Mouse (Mus musculus): ENCODE data around the gene Zbtb14. TPM values are rescaled to one million over a fixed set of nuclear protein-coding genes. Genes with fewer than 3 reads are reported as not detected.

Gene Zbtb14
- 9.8 and 13.3 TPM in 2 replicates for polyA plus RNA-seq (2015; fragmentation: Nextera tagmentation; extraction: Ambion mirVana)

- Histone ChIP-seq H3K4me2 (peak within 1 kb of the TSS; percentile 93), H3K4me1 (replicated peaks) (peaks cover 19% of the 10 kb centered on the region), H3K36me3 (peaks cover 17% of the 10 kb centered on the region), H3K9me3 (replicated peaks) (no peaks in the 10 kb centered on the region), H3K27ac (peak within 1 kb of the TSS; percentile 95), H3K27me3 (no peaks in the 10 kb centered on the region), H3K9ac (peak within 1 kb of the TSS; percentile 96), H3K4me3 (replicated peaks) (peak within 1 kb of the TSS; percentile 88)
- DNase-seq = peak; percentile 87
- WGBS (ENCODE audit: insufficient replicate concordance) = under 1% methylated on average over 52 of the region's 72 CpGs
- peak; percentile 88 for ATAC-seq (ENCODE audit: low read depth)
These were observed at the start of gene Zbtb14 for GRCm38 (mm10) chr17:69382511-69383100. Gene Zbtb14 (plus strand): TSS chr17:69383050.

GRCm38 (mm10) chr17:69346056-69346455 is 36.8 kb upstream of the Zbtb14 start:
- Histone ChIP-seq H3K9ac (no peak overlapping the region), H3K36me3 (no peaks in the 10 kb centered on the region), H3K27ac (no peak overlapping the region), H3K9me3 (replicated peaks) (no peaks in the 10 kb centered on the region), H3K4me2 (no peak overlapping the region), H3K4me1 (replicated peaks) (no peaks in the 10 kb centered on the region), H3K27me3 (no peaks in the 10 kb centered on the region), H3K4me3 (replicated peaks) (no peak overlapping the region)
- ATAC-seq (ENCODE audit: low read depth) (no peak), DNase-seq (peak; percentile 1)
- 62% methylated on average over 7 of the region's 7 CpGs for WGBS (ENCODE audit: insufficient replicate concordance)

- Histone ChIP-seq H3K4me1 (replicated peaks) (no peaks in the 10 kb centered on the region), H3K36me3 (no peaks in the 10 kb centered on the region), H3K9ac (no peak overlapping the region), H3K4me3 (replicated peaks) (no peak overlapping the region), H3K9me3 (replicated peaks) (no peaks in the 10 kb centered on the region), H3K4me2 (no peak overlapping the region), H3K27ac (no peak overlapping the region), H3K27me3 (no peaks in the 10 kb centered on the region)
- no peak for DNase-seq
- whole genome bisulfite sequencing (ENCODE audit: insufficient replicate concordance) = 9% methylated on average over 8 of the region's 8 CpGs
- no peak for ATAC-seq (ENCODE audit: low read depth)
These were observed 33.8 kb upstream of the Zbtb14 start for GRCm38 (mm10) chr17:69349014-69349531.

DNA sequence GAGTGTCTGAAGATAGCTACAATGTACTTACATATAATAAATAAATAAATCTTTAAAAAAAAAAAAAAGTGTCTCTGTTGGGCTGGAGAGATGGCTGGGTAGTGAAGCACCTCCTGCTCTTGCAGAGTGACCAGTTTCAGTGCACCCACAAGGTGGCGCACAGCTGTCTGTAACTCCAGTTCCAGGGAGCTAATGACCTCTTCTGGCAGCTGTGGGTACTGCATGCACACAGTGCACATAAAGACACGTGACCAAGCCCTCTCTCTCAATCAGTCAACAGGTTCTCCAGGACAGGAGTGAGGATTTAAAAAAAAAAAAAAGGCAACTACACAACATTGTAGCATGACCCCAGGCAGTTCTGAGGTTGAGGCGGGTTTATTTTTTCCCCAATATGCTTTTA is 17.8 kb upstream of the Zbtb14 start:
- Histone ChIP-seq H3K4me1 (replicated peaks) (no peaks in the 10 kb centered on the region), H3K27ac (no peak overlapping the region), H3K9me3 (replicated peaks) (no peaks in the 10 kb centered on the region), H3K36me3 (no peaks in the 10 kb centered on the region), H3K27me3 (no peaks in the 10 kb centered on the region), H3K4me2 (no peak overlapping the region), H3K9ac (no peak overlapping the region), H3K4me3 (replicated peaks) (no peak overlapping the region)
- WGBS (ENCODE audit: insufficient replicate concordance) = 75% methylated on average over 3 of the region's 3 CpGs
- ATAC-seq (ENCODE audit: low read depth) (no peak), DNase-seq (peak; percentile 39)

DNA sequence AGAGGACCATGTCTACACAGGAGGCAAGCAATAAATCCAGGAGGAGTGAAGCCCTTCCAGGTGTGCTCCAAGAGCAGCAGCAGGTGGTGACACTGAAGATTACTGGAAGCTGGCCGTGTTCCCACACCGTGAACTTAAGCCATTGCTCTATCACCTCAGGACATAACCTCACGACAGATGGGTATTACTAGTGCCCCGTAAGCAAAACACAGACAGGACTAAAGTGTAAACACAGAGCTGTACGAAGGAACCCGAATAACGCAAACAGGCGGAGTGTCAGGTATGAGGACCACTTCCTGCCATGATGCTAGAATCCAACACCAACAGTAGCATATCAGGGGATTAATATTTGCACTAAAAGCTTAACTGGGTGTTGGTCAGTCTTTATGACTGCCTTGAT is 2.0 kb upstream of the Zbtb14 start:
- 84% methylated on average over 8 of the region's 8 CpGs for WGBS (ENCODE audit: insufficient replicate concordance)
- H3K27me3 ChIP-seq = no peaks in the 10 kb centered on the region
- no peaks in the 10 kb centered on the region for H3K9me3 ChIP-seq (replicated peaks)
- no peak overlapping the region for H3K9ac ChIP-seq
- H3K4me1 ChIP-seq (replicated peaks) = peaks cover 19% of the 10 kb centered on the region
- peaks cover 1% of the 10 kb centered on the region for H3K36me3 ChIP-seq
- H3K4me3 ChIP-seq (replicated peaks) = no peak overlapping the region
- no peak for ATAC-seq (ENCODE audit: low read depth)
- no peak overlapping the region for H3K27ac ChIP-seq
- H3K4me2 ChIP-seq = no peak overlapping the region
- DNase-seq = no peak

DNA sequence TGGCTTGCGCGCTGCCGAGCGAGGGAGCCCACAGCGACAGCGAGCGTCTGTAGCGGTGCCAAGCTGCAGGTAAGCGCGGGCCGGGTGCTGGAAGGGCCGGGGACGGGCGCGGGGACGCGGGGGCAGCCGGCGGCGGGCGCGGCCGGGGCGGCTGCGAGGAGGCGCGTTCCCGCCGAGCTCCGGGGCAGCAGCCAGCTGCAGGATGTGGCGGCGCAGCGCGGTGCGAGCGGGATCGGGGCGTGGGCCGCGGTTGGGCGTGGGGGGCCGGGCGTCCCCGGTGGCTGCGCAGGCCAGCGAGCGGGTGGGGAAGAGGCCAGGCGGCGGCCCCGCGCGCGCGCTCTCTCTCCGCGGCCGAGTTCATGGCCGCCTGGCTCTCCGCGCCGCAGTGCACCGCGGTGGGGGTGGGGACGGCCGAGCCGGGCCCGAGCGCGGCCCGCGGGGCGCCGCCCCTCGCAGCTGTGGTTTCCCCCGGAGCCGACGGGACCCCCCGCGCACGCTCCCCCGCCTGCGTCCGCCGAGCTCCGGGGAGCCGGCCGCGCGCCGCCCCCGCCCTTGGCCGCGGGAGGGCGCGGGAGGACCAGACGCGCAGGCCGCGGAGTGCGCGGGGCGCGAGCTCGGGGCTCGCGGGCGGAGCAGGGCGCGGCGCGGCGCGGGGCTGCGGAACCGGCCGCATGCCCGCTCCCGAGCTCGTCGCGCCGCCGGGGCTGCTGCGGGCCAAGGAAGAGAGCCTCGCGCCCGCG is 521 bp downstream of the Zbtb14 start:
- H3K27me3 ChIP-seq = no peaks in the 10 kb centered on the region
- H3K4me3 ChIP-seq (replicated peaks) = peak overlapping the region; percentile 88
- peak overlapping the region; percentile 93 for H3K4me2 ChIP-seq
- no peaks in the 10 kb centered on the region for H3K9me3 ChIP-seq (replicated peaks)
- peaks cover 25% of the 10 kb centered on the region for H3K36me3 ChIP-seq
- peaks cover 19% of the 10 kb centered on the region for H3K4me1 ChIP-seq (replicated peaks)
- under 1% methylated on average over 91 of the region's 128 CpGs for WGBS (ENCODE audit: insufficient replicate concordance)
- peak; percentile 71 for DNase-seq
- ATAC-seq (ENCODE audit: low read depth) = peak; percentile 71
- H3K27ac ChIP-seq = peak overlapping the region; percentile 95
- H3K9ac ChIP-seq = peak overlapping the region; percentile 96

GRCm38 (mm10) chr17:69383941-69384665 is 1.3 kb downstream of the Zbtb14 start:
- Histone ChIP-seq H3K4me2 (peak overlapping the region; percentile 93), H3K27me3 (no peaks in the 10 kb centered on the region), H3K36me3 (peaks cover 26% of the 10 kb centered on the region), H3K4me1 (replicated peaks) (peaks cover 19% of the 10 kb centered on the region), H3K4me3 (replicated peaks) (peak overlapping the region; percentile 88), H3K27ac (peak overlapping the region; percentile 95), H3K9me3 (replicated peaks) (no peaks in the 10 kb centered on the region), H3K9ac (peak overlapping the region; percentile 96)
- ATAC-seq (ENCODE audit: low read depth) (peak; percentile 6; the same call in 1 of the 2 replicates), DNase-seq (peak; percentile 38)
- under 1% methylated on average over 37 of the region's 37 CpGs for WGBS (ENCODE audit: insufficient replicate concordance)

GRCm38 (mm10) chr17:69396147-69397033 is 13.5 kb downstream of the Zbtb14 start:
- H3K9ac ChIP-seq = peak overlapping the region; percentile 67
- peak overlapping the region; percentile 71 for H3K4me2 ChIP-seq
- peaks cover 3% of the 10 kb centered on the region; the same call in 1 of the 2 replicates for H3K36me3 ChIP-seq
- peak overlapping the region; percentile 49 for H3K4me3 ChIP-seq (replicated peaks)
- peak overlapping the region; percentile 83 for H3K27ac ChIP-seq
- H3K9me3 ChIP-seq (replicated peaks) = no peaks in the 10 kb centered on the region
- H3K27me3 ChIP-seq = no peaks in the 10 kb centered on the region
- peak; percentile 47 for DNase-seq
- H3K4me1 ChIP-seq (replicated peaks) = peaks cover 31% of the 10 kb centered on the region
- WGBS (ENCODE audit: insufficient replicate concordance) = 9% methylated on average over 13 of the region's 16 CpGs
- ATAC-seq (ENCODE audit: low read depth) = peak; percentile 72

DNA sequence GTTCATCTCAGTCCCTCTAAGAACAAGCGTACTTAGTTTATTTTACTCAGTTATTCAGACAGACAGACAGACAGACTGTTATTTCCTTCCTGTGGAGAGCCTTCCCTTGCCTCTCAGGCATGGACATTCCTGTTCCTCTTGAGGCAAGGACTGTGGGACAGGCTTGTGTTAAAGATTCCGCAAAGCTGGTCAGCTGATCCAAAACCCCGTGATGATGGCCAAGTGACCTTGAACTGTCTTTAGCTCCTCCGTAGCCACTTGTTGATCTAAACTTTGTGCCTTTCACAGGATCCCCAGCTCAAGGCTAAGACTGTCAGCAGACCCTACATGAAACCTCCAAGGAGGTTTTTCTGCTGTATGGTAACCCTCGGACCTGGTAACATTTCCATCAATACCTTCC is 14.3 kb downstream of the Zbtb14 start:
- Histone ChIP-seq H3K9me3 (replicated peaks) (no peaks in the 10 kb centered on the region), H3K27ac (peak overlapping the region; percentile 37; the same call in 1 of the 2 replicates), H3K4me1 (replicated peaks) (peaks cover 35% of the 10 kb centered on the region), H3K27me3 (no peaks in the 10 kb centered on the region), H3K36me3 (no peaks in the 10 kb centered on the region), H3K9ac (peak overlapping the region; percentile 14; the same call in 1 of the 2 replicates), H3K4me2 (peak overlapping the region; percentile 43; the same call in 1 of the 2 replicates), H3K4me3 (replicated peaks) (peak overlapping the region; percentile 18; the same call in 1 of the 2 replicates)
- WGBS (ENCODE audit: insufficient replicate concordance) = 36% methylated on average over 5 of the region's 5 CpGs
- ATAC-seq (ENCODE audit: low read depth) = no peak
- DNase-seq = no peak

- no peak for ATAC-seq (ENCODE audit: low read depth)
- no peak overlapping the region for H3K4me2 ChIP-seq
- no peaks in the 10 kb centered on the region for H3K9me3 ChIP-seq (replicated peaks)
- no peak for DNase-seq
- no peaks in the 10 kb centered on the region for H3K27me3 ChIP-seq
- H3K9ac ChIP-seq = no peak overlapping the region
- 0 out of 2 replicates have a peak overlapping the region, but pooled peaks have one; percentile 37 for H3K27ac ChIP-seq
- H3K4me3 ChIP-seq (replicated peaks) = no peak overlapping the region
- peaks cover 35% of the 10 kb centered on the region for H3K4me1 ChIP-seq (replicated peaks)
- no peaks in the 10 kb centered on the region for H3K36me3 ChIP-seq
These were observed 15.2 kb downstream of the Zbtb14 start for GRCm38 (mm10) chr17:69398092-69398491.

All from liver, embryonic 13.5 days (tissue).